Mouse (Mus musculus) erythroblast, embryonic 14.5 days (primary cell): ENCODE measurements at regions not wholly inside any gene's neighbourhood (a gene's known extent, or its start where the extent isn't known, plus 50 kb on each side); places are given as distances from the start of the nearest gene placed in this dataset.

Source experiments
- GATA1 ChIP-seq: IDR thresholded peaks from 2 replicates; pipeline ENCODE4 v1.6.1; 2012; ENCODE audit warnings: low read length, inconsistent platforms, mixed read lengths
- TAL1 ChIP-seq: IDR thresholded peaks from 3 replicates; pipeline ENCODE4 v1.6.1; 2012; ENCODE audit warnings: low read length, inconsistent platforms, mixed read lengths

GRCm38 (mm10) chr4:125313252-125313651, 177.2 kb upstream of the Grik3 start:
- no peak for TF ChIP-seq GATA1
- TF ChIP-seq TAL1 = no peak
